Mouse (Mus musculus): Measurements from ENCODE around the gene Tigar. TPM values are rescaled to one million over a fixed set of nuclear protein-coding genes. Genes with fewer than 3 reads are reported as not detected.
A peak's percentile ranks its signal among the peaks of the same experiment; 100 is the strongest.

Gene Tigar
- polyA plus RNA-seq, 1 experiment from 2014 or later: 2.2 TPM

GRCm38 (mm10) chr6:127106189-127106588 lies 3.2 kb downstream of the Tigar start:
- H3K27ac ChIP-seq: no peak overlapping the region
- H3K4me2 ChIP-seq: no peak overlapping the region
- WGBS: 76% methylated on average over 5 of the region's 5 CpGs
- peaks cover 12% of the 10 kb centered on the region for H3K4me1 ChIP-seq
- ATAC-seq (ENCODE audit: insufficient number of reproducible peaks, low FRiP score, low TSS enrichment, low read depth): no peak
- H3K4me3 ChIP-seq: no peak overlapping the region
- H3K9me3 ChIP-seq: no peaks in the 10 kb centered on the region
- no peaks in the 10 kb centered on the region for H3K27me3 ChIP-seq
- H3K36me3 ChIP-seq: 0 out of 2 replicates have a peak, but pooled peaks cover 2% of the 10 kb centered on the region
- H3K9ac ChIP-seq: no peak overlapping the region

- Histone ChIP-seq H3K4me3 (no peak overlapping the region), H3K9ac (no peak overlapping the region), H3K9me3 (no peaks in the 10 kb centered on the region), H3K27ac (no peak overlapping the region), H3K4me1 (peaks cover 12% of the 10 kb centered on the region), H3K27me3 (no peaks in the 10 kb centered on the region), H3K4me2 (no peak overlapping the region), H3K36me3 (0 out of 2 replicates have a peak, but pooled peaks cover 4% of the 10 kb centered on the region)
- ATAC-seq (ENCODE audit: insufficient number of reproducible peaks, low FRiP score, low TSS enrichment, low read depth): no peak
- WGBS: 69% methylated on average over 6 of the region's 6 CpGs
These were observed 4.2 kb downstream of the Tigar start for GRCm38 (mm10) chr6:127105107-127105506.

- no peaks in the 10 kb centered on the region for H3K9me3 ChIP-seq
- H3K36me3 ChIP-seq: 0 out of 2 replicates have a peak, but pooled peaks cover 4% of the 10 kb centered on the region
- no peak overlapping the region for H3K27ac ChIP-seq
- ATAC-seq (ENCODE audit: insufficient number of reproducible peaks, low FRiP score, low TSS enrichment, low read depth): no peak
- H3K4me1 ChIP-seq: peaks cover 8% of the 10 kb centered on the region
- no peak overlapping the region for H3K4me2 ChIP-seq
- 76% methylated on average over 7 of the region's 7 CpGs for WGBS
- no peak overlapping the region for H3K4me3 ChIP-seq
- H3K9ac ChIP-seq: no peak overlapping the region
- H3K27me3 ChIP-seq: no peaks in the 10 kb centered on the region
These were observed 4.8 kb downstream of the Tigar start for GRCm38 (mm10) chr6:127104396-127105029.

GRCm38 (mm10) chr6:127103506-127104275 lies 5.7 kb downstream of the Tigar start:
- peaks cover 5% of the 10 kb centered on the region for H3K4me1 ChIP-seq
- no peak overlapping the region for H3K27ac ChIP-seq
- no peak overlapping the region for H3K9ac ChIP-seq
- H3K4me2 ChIP-seq: no peak overlapping the region
- no peak overlapping the region for H3K4me3 ChIP-seq
- WGBS: 93% methylated on average over 6 of the region's 6 CpGs
- H3K36me3 ChIP-seq: 0 out of 2 replicates have a peak, but pooled peaks cover 4% of the 10 kb centered on the region
- ATAC-seq (ENCODE audit: insufficient number of reproducible peaks, low FRiP score, low TSS enrichment, low read depth): no peak
- no peaks in the 10 kb centered on the region for H3K27me3 ChIP-seq
- H3K9me3 ChIP-seq: no peaks in the 10 kb centered on the region

- H3K27me3 ChIP-seq: no peaks in the 10 kb centered on the region
- H3K9me3 ChIP-seq: no peaks in the 10 kb centered on the region
- 64% methylated on average over 7 of the region's 7 CpGs for WGBS
- no peak overlapping the region for H3K27ac ChIP-seq
- H3K4me2 ChIP-seq: no peak overlapping the region
- no peak overlapping the region for H3K4me3 ChIP-seq
- no peak for ATAC-seq (ENCODE audit: insufficient number of reproducible peaks, low FRiP score, low TSS enrichment, low read depth)
- H3K9ac ChIP-seq: no peak overlapping the region
- H3K4me1 ChIP-seq: no peaks in the 10 kb centered on the region
- 0 out of 2 replicates have a peak, but pooled peaks cover 4% of the 10 kb centered on the region for H3K36me3 ChIP-seq
These were observed 14.8 kb downstream of the Tigar start for GRCm38 (mm10) chr6:127094565-127094964.

- WGBS: 49% methylated on average over 4 of the region's 4 CpGs
- Histone ChIP-seq H3K27ac (no peak overlapping the region), H3K36me3 (peaks cover 15% of the 10 kb centered on the region; the same call in 1 of the 2 replicates), H3K9ac (no peak overlapping the region), H3K4me2 (no peak overlapping the region), H3K27me3 (no peaks in the 10 kb centered on the region), H3K4me1 (no peaks in the 10 kb centered on the region), H3K4me3 (no peak overlapping the region), H3K9me3 (no peaks in the 10 kb centered on the region)
- no peak for ATAC-seq (ENCODE audit: insufficient number of reproducible peaks, low FRiP score, low TSS enrichment, low read depth)
These were observed 22.6 kb downstream of the Tigar start for GRCm38 (mm10) chr6:127086739-127087138.

- Histone ChIP-seq H3K36me3 (no peaks in the 10 kb centered on the region), H3K4me1 (peaks cover 9% of the 10 kb centered on the region), H3K9me3 (no peaks in the 10 kb centered on the region), H3K4me3 (no peak overlapping the region), H3K27me3 (peaks cover 17% of the 10 kb centered on the region), H3K27ac (no peak overlapping the region), H3K4me2 (no peak overlapping the region), H3K9ac (no peak overlapping the region)
- WGBS: 64% methylated on average over 6 of the region's 6 CpGs
- ATAC-seq (ENCODE audit: insufficient number of reproducible peaks, low FRiP score, low TSS enrichment, low read depth): no peak
These were observed 27.5 kb downstream of the Tigar start for GRCm38 (mm10) chr6:127081820-127082219.

GRCm38 (mm10) chr6:127079867-127080731 lies 29.3 kb downstream of the Tigar start:
- H3K36me3 ChIP-seq: no peaks in the 10 kb centered on the region
- ATAC-seq (ENCODE audit: insufficient number of reproducible peaks, low FRiP score, low TSS enrichment, low read depth): no peak
- H3K9ac ChIP-seq: peak overlapping the region; percentile 44
- peak overlapping the region; percentile 97 for H3K4me2 ChIP-seq
- peak overlapping the region; percentile 56 for H3K4me3 ChIP-seq
- H3K27me3 ChIP-seq: peaks cover 17% of the 10 kb centered on the region
- WGBS: under 1% methylated on average over 59 of the region's 59 CpGs
- peaks cover 9% of the 10 kb centered on the region for H3K4me1 ChIP-seq
- H3K27ac ChIP-seq: no peak overlapping the region
- no peaks in the 10 kb centered on the region for H3K9me3 ChIP-seq

- H3K9ac ChIP-seq: no peak within 1 kb of the TSS
- H3K36me3 ChIP-seq: no peaks in the 10 kb centered on the region
- 9% methylated on average over 5 of the region's 5 CpGs for WGBS
These were observed 36.5 kb downstream of the Tigar start, which contains the start of gene Fgf23 for GRCm38 (mm10) chr6:127072817-127073216. Fgf23 (plus strand) TSS chr6:127072902.

GRCm38 (mm10) chr6:127064815-127065214 lies 44.5 kb downstream of the Tigar start:
- H3K9ac ChIP-seq: no peak overlapping the region
- 0 out of 2 replicates have a peak, but pooled peaks cover 9% of the 10 kb centered on the region for H3K27me3 ChIP-seq
- ATAC-seq (ENCODE audit: insufficient number of reproducible peaks, low FRiP score, low TSS enrichment, low read depth): no peak
- H3K4me1 ChIP-seq: peaks cover 5% of the 10 kb centered on the region; the same call in 1 of the 2 replicates
- peak overlapping the region; percentile 5; the same call in 1 of the 2 replicates for H3K4me2 ChIP-seq
- H3K4me3 ChIP-seq: no peak overlapping the region
- H3K36me3 ChIP-seq: no peaks in the 10 kb centered on the region
- no peak overlapping the region for H3K27ac ChIP-seq
- no peaks in the 10 kb centered on the region for H3K9me3 ChIP-seq
- 6% methylated on average over 14 of the region's 14 CpGs for WGBS

More at GRCm38 (mm10) chr6:127072817-127073216, 36.5 kb downstream of the Tigar start, which contains the start of gene Fgf23:
- Histone ChIP-seq H3K4me2 (no peak within 1 kb of the TSS), H3K27ac (no peak within 1 kb of the TSS), H3K9me3 (no peaks in the 10 kb centered on the region), H3K4me3 (no peak within 1 kb of the TSS), H3K27me3 (no peaks in the 10 kb centered on the region), H3K4me1 (peaks cover 8% of the 10 kb centered on the region; the same call in 1 of the 2 replicates)
- ATAC-seq (ENCODE audit: insufficient number of reproducible peaks, low FRiP score, low TSS enrichment, low read depth): peak; percentile 61; the same call in 1 of the 2 replicates

- WGBS: 79% methylated on average over 3 of the region's 3 CpGs
- H3K27me3 ChIP-seq: 0 out of 2 replicates have a peak, but pooled peaks cover 9% of the 10 kb centered on the region
- H3K9ac ChIP-seq: no peak overlapping the region
- H3K9me3 ChIP-seq: no peaks in the 10 kb centered on the region
- peaks cover 5% of the 10 kb centered on the region; the same call in 1 of the 2 replicates for H3K4me1 ChIP-seq
- no peak overlapping the region for H3K4me3 ChIP-seq
- no peak overlapping the region for H3K4me2 ChIP-seq
- no peak overlapping the region for H3K27ac ChIP-seq
- no peaks in the 10 kb centered on the region for H3K36me3 ChIP-seq
- ATAC-seq (ENCODE audit: insufficient number of reproducible peaks, low FRiP score, low TSS enrichment, low read depth): no peak
These were observed 45.4 kb downstream of the Tigar start for GRCm38 (mm10) chr6:127063915-127064314.

Measured in limb, embryonic 15.5 days (tissue).